Mouse (Mus musculus): ENCODE data around the gene Cmtm2b. TPM values are rescaled to one million over a fixed set of nuclear protein-coding genes. Genes with fewer than 3 reads are reported as not detected.

The Cmtm2b gene
- total RNA-seq, 1 experiment, result not detected

DNA sequence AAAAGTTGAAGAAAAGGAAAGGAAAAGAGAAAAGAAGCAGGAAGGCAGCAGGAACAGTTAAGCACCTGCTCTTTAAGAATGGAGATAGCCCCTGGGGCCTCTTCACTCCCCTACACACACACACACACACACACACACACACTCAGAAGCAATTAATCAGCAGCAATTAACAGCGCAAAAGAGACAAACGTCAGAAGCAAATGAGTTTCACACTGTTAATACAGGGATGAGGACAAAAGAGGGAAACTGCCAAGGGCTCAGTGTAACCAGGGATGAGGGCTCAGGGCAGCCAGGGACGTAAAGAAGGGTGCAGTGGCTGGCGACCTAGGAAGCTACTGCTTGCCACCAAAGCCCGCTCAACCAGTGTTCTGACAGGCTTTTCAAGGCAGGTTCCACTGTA is 45.4 kb downstream of the Cmtm2b start:
- in situ Hi-C loops (cut with MboI; ENCODE audit: low sequenced_read_pairs in 2 of 2, unreplicated experiment in 2 of 2), result no loop called here
- peaks cover 5% of the 10 kb centered on the region; the same call in 1 of the 2 replicates for H3K36me3 ChIP-seq (ENCODE audit: control insufficient read depth, insufficient read depth, low read length, poor library complexity, severe bottlenecking)
- H3K27ac ChIP-seq (ENCODE audit: insufficient read depth, low read depth, low read length, poor library complexity, severe bottlenecking), result no peak overlapping the region
- H3K9me3 ChIP-seq (ENCODE audit: control insufficient read depth, insufficient read depth, low read depth, low read length), result no peaks in the 10 kb centered on the region
- DNase-seq (ENCODE audit: low read depth, low spot score), result no peak
- no peak overlapping the region for H3K4me3 ChIP-seq (ENCODE audit: insufficient read depth in 1 of 2, low read depth in 1 of 2, low read length in 2 of 2, poor library complexity in 1 of 2, severe bottlenecking in 1 of 2)
- peaks cover 0 to 3% of the 10 kb centered on the region in 2 experiments; a peak in 1 of 4 replicates for H3K4me1 ChIP-seq (ENCODE audit: control insufficient read depth in 2 of 2, insufficient read depth in 2 of 2, low read length in 2 of 2, poor library complexity in 1 of 2)
- TF ChIP-seq ZNF384 (IDR thresholded peaks at IDR 0.05; ENCODE audit: low read depth, low read length), result no peak
- TF ChIP-seq HCFC1 (IDR thresholded peaks at IDR 0.05; ENCODE audit: borderline replicate concordance, insufficient read depth, low read length), result no peak
- no peak for TF ChIP-seq ZC3H11A (IDR thresholded peaks at IDR 0.05; ENCODE audit: borderline replicate concordance, low read depth, low read length)
- no peak for TF ChIP-seq MAFK (IDR thresholded peaks at IDR 0.05; ENCODE audit: insufficient read depth, low read depth, low read length)
- no peak for TF ChIP-seq CHD2 (IDR thresholded peaks at IDR 0.05; ENCODE audit: low read depth, low read length)
- H3K9ac ChIP-seq (ENCODE audit: insufficient read depth, low read depth, low read length, poor library complexity, severe bottlenecking), result no peak overlapping the region

DNA sequence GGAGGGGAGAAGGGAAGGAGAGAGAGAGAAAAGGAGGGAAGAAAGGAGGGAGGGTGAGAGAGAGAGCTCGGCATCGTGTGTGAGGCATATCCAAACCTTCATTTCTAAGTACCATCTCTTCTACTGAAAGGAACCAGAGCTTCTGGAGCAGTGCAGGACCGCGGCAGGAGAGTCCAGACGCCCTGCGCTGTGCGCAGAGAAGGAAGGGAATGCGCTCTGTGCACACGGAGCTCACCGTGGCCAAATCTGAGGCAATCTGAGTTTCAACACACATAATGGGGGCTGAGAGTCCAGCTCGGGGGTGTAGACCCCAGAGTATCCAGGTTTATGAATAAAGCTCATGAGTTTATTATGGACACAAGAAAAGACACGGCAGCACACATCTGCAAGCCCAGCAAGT is 47.6 kb downstream of the Cmtm2b start:
- Histone ChIP-seq H3K4me1 (ENCODE audit: control insufficient read depth in 2 of 2, insufficient read depth in 2 of 2, low read length in 2 of 2, poor library complexity in 1 of 2) (peaks cover 0 to 9% of the 10 kb centered on the region in 2 experiments; a peak in 1 of 4 replicates), H3K36me3 (ENCODE audit: control insufficient read depth, insufficient read depth, low read length, poor library complexity, severe bottlenecking) (peaks cover 2% of the 10 kb centered on the region; the same call in 1 of the 2 replicates), H3K4me3 (ENCODE audit: insufficient read depth in 1 of 2, low read depth in 1 of 2, low read length in 2 of 2, poor library complexity in 1 of 2, severe bottlenecking in 1 of 2) (no peak overlapping the region), H3K27ac (ENCODE audit: insufficient read depth, low read depth, low read length, poor library complexity, severe bottlenecking) (no peak overlapping the region), H3K9ac (ENCODE audit: insufficient read depth, low read depth, low read length, poor library complexity, severe bottlenecking) (no peak overlapping the region), H3K9me3 (ENCODE audit: control insufficient read depth, insufficient read depth, low read depth, low read length) (no peaks in the 10 kb centered on the region)
- TF ChIP-seq HCFC1 (IDR thresholded peaks at IDR 0.05; ENCODE audit: borderline replicate concordance, insufficient read depth, low read length), result no peak
- TF ChIP-seq CHD2 (IDR thresholded peaks at IDR 0.05; ENCODE audit: low read depth, low read length), result no peak
- TF ChIP-seq ZNF384 (IDR thresholded peaks at IDR 0.05; ENCODE audit: low read depth, low read length), result no peak
- no peak for TF ChIP-seq ZC3H11A (IDR thresholded peaks at IDR 0.05; ENCODE audit: borderline replicate concordance, low read depth, low read length)
- no peak for TF ChIP-seq MAFK (IDR thresholded peaks at IDR 0.05; ENCODE audit: insufficient read depth, low read depth, low read length)
- no peak for DNase-seq (ENCODE audit: low read depth, low spot score)
- in situ Hi-C loops (cut with MboI; ENCODE audit: low sequenced_read_pairs in 2 of 2, unreplicated experiment in 2 of 2), result no loop called here

DNA sequence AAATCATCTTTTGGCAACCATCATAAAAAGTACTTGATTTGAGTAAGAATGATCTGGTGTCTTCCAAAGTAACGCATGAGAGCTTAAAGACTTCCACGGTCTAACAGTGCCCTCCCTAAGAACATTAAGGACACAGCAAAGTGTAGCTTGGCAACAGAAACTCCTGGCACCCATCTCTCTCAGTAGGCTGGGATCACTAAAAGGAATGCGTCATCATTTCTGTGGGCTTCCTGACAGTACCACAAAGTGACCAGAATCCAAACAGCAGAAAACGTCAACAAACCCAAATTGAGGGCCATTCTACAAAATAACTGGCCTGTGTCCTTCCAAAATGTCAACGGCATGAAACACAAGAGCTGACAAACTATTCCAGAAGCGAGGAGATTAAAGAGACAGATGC is 48.0 kb downstream of the Cmtm2b start:
- no peaks in the 10 kb centered on the region for H3K9me3 ChIP-seq (ENCODE audit: control insufficient read depth, insufficient read depth, low read depth, low read length)
- H3K36me3 ChIP-seq (ENCODE audit: control insufficient read depth, insufficient read depth, low read length, poor library complexity, severe bottlenecking), result peaks cover 2% of the 10 kb centered on the region; the same call in 1 of the 2 replicates
- no peak overlapping the region for H3K9ac ChIP-seq (ENCODE audit: insufficient read depth, low read depth, low read length, poor library complexity, severe bottlenecking)
- DNase-seq (ENCODE audit: low read depth, low spot score), result no peak
- peaks cover 0 to 9% of the 10 kb centered on the region in 2 experiments; a peak in 1 of 4 replicates for H3K4me1 ChIP-seq (ENCODE audit: control insufficient read depth in 2 of 2, insufficient read depth in 2 of 2, low read length in 2 of 2, poor library complexity in 1 of 2)
- TF ChIP-seq CHD2 (IDR thresholded peaks at IDR 0.05; ENCODE audit: low read depth, low read length) (no peak), HCFC1 (IDR thresholded peaks at IDR 0.05; ENCODE audit: borderline replicate concordance, insufficient read depth, low read length) (no peak), MAFK (IDR thresholded peaks at IDR 0.05; ENCODE audit: insufficient read depth, low read depth, low read length) (no peak), ZC3H11A (IDR thresholded peaks at IDR 0.05; ENCODE audit: borderline replicate concordance, low read depth, low read length) (no peak), ZNF384 (IDR thresholded peaks at IDR 0.05; ENCODE audit: low read depth, low read length) (no peak)
- in situ Hi-C loops (cut with MboI; ENCODE audit: low sequenced_read_pairs in 2 of 2, unreplicated experiment in 2 of 2), result no loop called here
- H3K4me3 ChIP-seq (ENCODE audit: insufficient read depth in 1 of 2, low read depth in 1 of 2, low read length in 2 of 2, poor library complexity in 1 of 2, severe bottlenecking in 1 of 2), result no peak overlapping the region
- H3K27ac ChIP-seq (ENCODE audit: insufficient read depth, low read depth, low read length, poor library complexity, severe bottlenecking), result no peak overlapping the region

DNA sequence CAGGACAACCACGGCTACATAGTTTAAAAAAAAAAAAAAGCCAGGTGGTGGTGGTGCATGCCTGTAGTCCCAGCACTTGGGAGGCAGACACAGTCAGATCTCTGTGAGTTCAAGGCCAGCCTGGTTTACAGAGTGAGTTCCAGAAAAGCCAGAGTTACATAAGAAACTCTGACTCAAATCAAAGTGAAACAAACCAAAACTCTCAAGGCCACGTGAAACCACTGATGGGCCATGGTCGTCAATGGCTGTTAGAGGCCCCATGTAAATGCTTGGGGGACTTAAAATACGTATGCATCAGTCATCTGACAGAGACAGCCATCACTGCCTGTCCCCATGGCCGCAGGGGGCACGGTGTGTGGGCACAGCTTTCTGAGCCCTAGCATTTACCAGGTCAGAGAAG is 49.1 kb downstream of the Cmtm2b start:
- H3K4me1 ChIP-seq (ENCODE audit: control insufficient read depth in 2 of 2, insufficient read depth in 2 of 2, low read length in 2 of 2, poor library complexity in 1 of 2), result peaks cover 0 to 14% of the 10 kb centered on the region in 2 experiments; a peak in 2 of 4 replicates
- in situ Hi-C loops (cut with MboI; ENCODE audit: low sequenced_read_pairs in 2 of 2, unreplicated experiment in 2 of 2), result no loop called here
- peaks cover 2% of the 10 kb centered on the region; the same call in 1 of the 2 replicates for H3K36me3 ChIP-seq (ENCODE audit: control insufficient read depth, insufficient read depth, low read length, poor library complexity, severe bottlenecking)
- TF ChIP-seq HCFC1 (IDR thresholded peaks at IDR 0.05; ENCODE audit: borderline replicate concordance, insufficient read depth, low read length) (no peak), ZC3H11A (IDR thresholded peaks at IDR 0.05; ENCODE audit: borderline replicate concordance, low read depth, low read length) (no peak), MAFK (IDR thresholded peaks at IDR 0.05; ENCODE audit: insufficient read depth, low read depth, low read length) (no peak), ZNF384 (IDR thresholded peaks at IDR 0.05; ENCODE audit: low read depth, low read length) (no peak), CHD2 (IDR thresholded peaks at IDR 0.05; ENCODE audit: low read depth, low read length) (no peak)
- no peak overlapping the region for H3K9ac ChIP-seq (ENCODE audit: insufficient read depth, low read depth, low read length, poor library complexity, severe bottlenecking)
- no peak for DNase-seq (ENCODE audit: low read depth, low spot score)
- no peak overlapping the region for H3K27ac ChIP-seq (ENCODE audit: insufficient read depth, low read depth, low read length, poor library complexity, severe bottlenecking)
- H3K9me3 ChIP-seq (ENCODE audit: control insufficient read depth, insufficient read depth, low read depth, low read length), result no peaks in the 10 kb centered on the region
- no peak overlapping the region for H3K4me3 ChIP-seq (ENCODE audit: insufficient read depth in 1 of 2, low read depth in 1 of 2, low read length in 2 of 2, poor library complexity in 1 of 2, severe bottlenecking in 1 of 2)
